Mouse (Mus musculus): ENCODE data around the gene Zyg11b. TPM values are rescaled to one million over a fixed set of nuclear protein-coding genes. Genes with fewer than 3 reads are reported as not detected.

Gene Zyg11b
- polyA plus RNA-seq, 1 experiment from 2014 or later: 14.0 TPM

DNA sequence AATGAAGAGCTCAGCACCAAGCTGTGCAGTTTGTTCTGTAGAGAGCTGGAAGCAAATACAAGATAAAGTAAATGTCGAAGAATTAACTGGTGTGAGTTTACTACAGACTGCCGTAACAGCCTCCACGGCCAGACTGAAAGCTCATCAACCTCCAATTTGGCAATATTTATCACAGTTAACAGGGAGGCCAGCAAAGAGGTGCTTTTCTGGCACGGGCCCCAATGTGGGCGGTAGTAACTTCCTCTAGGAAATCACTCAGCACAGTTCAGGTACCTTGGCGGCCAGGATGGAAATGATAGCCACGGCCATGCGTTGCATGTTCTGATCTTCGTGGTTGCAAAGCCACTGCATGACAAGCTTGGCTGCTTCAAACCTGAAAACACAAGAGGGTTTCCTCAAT, 50.4 kb downstream of the Zyg11b start:
- Histone ChIP-seq H3K4me2 (ENCODE audit: low read depth, low read length) (no peak overlapping the region), H3K27me3 (ENCODE audit: control insufficient read depth, insufficient read depth, low read length) (no peaks in the 10 kb centered on the region), H3K36me3 (replicated peaks; ENCODE audit: control insufficient read depth, insufficient read depth, low read depth, low read length) (peaks cover 9% of the 10 kb centered on the region; the same call in 1 of the 2 replicates), H3K4me3 (ENCODE audit: low read depth, low read length) (no peak overlapping the region), H3K27ac (replicated peaks; ENCODE audit: low read depth, low read length) (no peak overlapping the region), H3K9ac (replicated peaks; ENCODE audit: low read length) (no peak overlapping the region), H3K4me1 (ENCODE audit: control insufficient read depth, insufficient read depth, low read length) (no peaks in the 10 kb centered on the region), H3K9me3 (replicated peaks; ENCODE audit: control insufficient read depth, low read length) (no peaks in the 10 kb centered on the region)
- 95% methylated on average over 9 of the region's 9 CpGs for WGBS
- no peak for DNase-seq (ENCODE audit: low spot score)
- no peak for ATAC-seq (replicated peaks; ENCODE audit: insufficient number of reproducible peaks, low FRiP score, low TSS enrichment, low read depth)

DNA sequence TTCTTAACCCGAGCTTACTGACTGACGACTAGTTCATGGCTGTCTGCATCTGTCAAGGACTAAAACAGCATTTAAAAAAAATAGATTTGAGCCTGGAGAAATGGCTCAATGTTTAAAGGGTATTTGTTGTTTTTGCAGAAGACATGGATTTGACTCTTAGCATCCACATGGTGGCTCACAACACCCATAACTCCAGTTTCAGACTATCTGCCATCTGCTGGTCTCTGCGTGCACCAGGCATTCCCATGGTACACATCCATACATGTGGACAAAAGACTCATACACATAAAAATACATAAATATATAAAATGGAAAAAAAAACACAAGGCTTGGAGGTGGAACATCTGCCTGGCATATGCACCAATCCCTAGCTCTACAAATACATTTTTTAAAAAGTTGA, 51.6 kb downstream of the Zyg11b start:
- Histone ChIP-seq H3K36me3 (replicated peaks; ENCODE audit: control insufficient read depth, insufficient read depth, low read depth, low read length) (peaks cover 9% of the 10 kb centered on the region; the same call in 1 of the 2 replicates), H3K4me1 (ENCODE audit: control insufficient read depth, insufficient read depth, low read length) (no peaks in the 10 kb centered on the region), H3K9me3 (replicated peaks; ENCODE audit: control insufficient read depth, low read length) (no peaks in the 10 kb centered on the region), H3K27ac (replicated peaks; ENCODE audit: low read depth, low read length) (no peak overlapping the region), H3K4me3 (ENCODE audit: low read depth, low read length) (no peak overlapping the region), H3K27me3 (ENCODE audit: control insufficient read depth, insufficient read depth, low read length) (no peaks in the 10 kb centered on the region), H3K4me2 (ENCODE audit: low read depth, low read length) (no peak overlapping the region), H3K9ac (replicated peaks; ENCODE audit: low read length) (no peak overlapping the region)
- 83% methylated on average over 3 of the region's 3 CpGs for WGBS
- ATAC-seq (replicated peaks; ENCODE audit: insufficient number of reproducible peaks, low FRiP score, low TSS enrichment, low read depth) (no peak), DNase-seq (ENCODE audit: low spot score) (no peak)

DNA sequence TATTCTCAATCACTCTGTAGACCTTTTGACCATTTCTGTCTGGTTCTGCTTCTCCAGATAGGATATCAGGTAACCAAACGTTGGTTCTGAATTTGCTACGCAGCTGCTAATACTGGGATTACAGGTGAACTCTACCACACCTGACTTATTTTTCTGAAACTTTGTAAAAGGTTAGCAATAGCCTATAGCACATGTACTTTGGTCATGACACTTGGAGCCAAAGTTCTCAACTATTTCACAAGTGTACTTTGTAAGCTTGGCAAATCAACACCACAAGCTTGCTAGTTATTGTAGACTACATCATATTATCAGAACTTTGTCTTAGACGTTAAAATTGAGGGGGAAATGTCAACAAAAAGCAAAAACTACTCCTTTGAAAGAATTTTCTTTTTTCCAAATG, 67.2 kb downstream of the Zyg11b start:
- Histone ChIP-seq H3K27me3 (ENCODE audit: control insufficient read depth, insufficient read depth, low read length) (no peaks in the 10 kb centered on the region), H3K4me2 (ENCODE audit: low read depth, low read length) (no peak overlapping the region), H3K4me3 (ENCODE audit: low read depth, low read length) (no peak overlapping the region), H3K9me3 (replicated peaks; ENCODE audit: control insufficient read depth, low read length) (no peaks in the 10 kb centered on the region), H3K4me1 (ENCODE audit: control insufficient read depth, insufficient read depth, low read length) (no peaks in the 10 kb centered on the region), H3K9ac (replicated peaks; ENCODE audit: low read length) (no peak overlapping the region), H3K27ac (replicated peaks; ENCODE audit: low read depth, low read length) (no peak overlapping the region), H3K36me3 (replicated peaks; ENCODE audit: control insufficient read depth, insufficient read depth, low read depth, low read length) (no peaks in the 10 kb centered on the region; the same call in none of the 2 replicates)
- WGBS: 88% methylated on average over 3 of the region's 3 CpGs
- ATAC-seq (replicated peaks; ENCODE audit: insufficient number of reproducible peaks, low FRiP score, low TSS enrichment, low read depth) (no peak), DNase-seq (ENCODE audit: low spot score) (no peak)

DNA sequence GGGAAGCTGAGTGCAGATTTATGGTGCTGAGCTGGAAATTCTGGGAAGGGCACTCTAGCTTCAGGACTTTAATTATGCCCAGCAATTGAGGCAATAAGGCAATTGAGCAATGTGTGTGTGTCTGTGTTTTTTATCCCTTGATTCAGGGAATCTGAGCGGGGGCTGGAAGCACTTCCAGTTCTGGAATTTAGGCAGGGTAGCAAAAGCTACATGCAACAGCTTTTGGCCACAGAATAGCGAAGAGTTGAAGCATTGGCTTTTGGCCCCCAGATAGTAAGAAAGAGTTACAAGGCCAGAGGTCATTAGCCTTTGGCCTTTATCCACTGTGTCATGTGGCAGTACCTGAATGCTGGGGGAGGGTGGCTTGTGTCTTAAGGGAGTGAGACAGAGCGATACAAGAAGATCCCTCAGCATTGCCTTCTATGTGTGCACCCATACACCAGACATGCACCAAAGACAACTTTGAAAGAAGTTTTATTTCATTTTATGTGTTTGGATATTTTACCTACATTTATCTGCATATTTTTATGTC, 75.5 kb downstream of the Zyg11b start:
- DNase-seq (ENCODE audit: low spot score): no peak
- Histone ChIP-seq H3K27ac (replicated peaks; ENCODE audit: low read depth, low read length) (no peak overlapping the region), H3K9me3 (replicated peaks; ENCODE audit: control insufficient read depth, low read length) (no peaks in the 10 kb centered on the region), H3K9ac (replicated peaks; ENCODE audit: low read length) (no peak overlapping the region), H3K4me1 (ENCODE audit: control insufficient read depth, insufficient read depth, low read length) (no peaks in the 10 kb centered on the region), H3K36me3 (replicated peaks; ENCODE audit: control insufficient read depth, insufficient read depth, low read depth, low read length) (no peaks in the 10 kb centered on the region), H3K27me3 (ENCODE audit: control insufficient read depth, insufficient read depth, low read length) (no peaks in the 10 kb centered on the region), H3K4me2 (ENCODE audit: low read depth, low read length) (no peak overlapping the region), H3K4me3 (ENCODE audit: low read depth, low read length) (no peak overlapping the region)
- no peak for ATAC-seq (replicated peaks; ENCODE audit: insufficient number of reproducible peaks, low FRiP score, low TSS enrichment, low read depth)
- 47% methylated on average over 3 of the region's 3 CpGs for WGBS

GRCm38 (mm10) chr4:108222507-108222906, 78.4 kb downstream of the Zyg11b start:
- Histone ChIP-seq H3K27ac (replicated peaks; ENCODE audit: low read depth, low read length) (no peak overlapping the region), H3K4me3 (ENCODE audit: low read depth, low read length) (no peak overlapping the region), H3K9ac (replicated peaks; ENCODE audit: low read length) (no peak overlapping the region), H3K4me1 (ENCODE audit: control insufficient read depth, insufficient read depth, low read length) (no peaks in the 10 kb centered on the region), H3K36me3 (replicated peaks; ENCODE audit: control insufficient read depth, insufficient read depth, low read depth, low read length) (no peaks in the 10 kb centered on the region), H3K27me3 (ENCODE audit: control insufficient read depth, insufficient read depth, low read length) (peaks cover 13% of the 10 kb centered on the region), H3K4me2 (ENCODE audit: low read depth, low read length) (no peak overlapping the region), H3K9me3 (replicated peaks; ENCODE audit: control insufficient read depth, low read length) (no peaks in the 10 kb centered on the region)
- DNase-seq (ENCODE audit: low spot score) (no peak), ATAC-seq (replicated peaks; ENCODE audit: insufficient number of reproducible peaks, low FRiP score, low TSS enrichment, low read depth) (no peak)
- WGBS: 96% methylated on average over 5 of the region's 5 CpGs

DNA sequence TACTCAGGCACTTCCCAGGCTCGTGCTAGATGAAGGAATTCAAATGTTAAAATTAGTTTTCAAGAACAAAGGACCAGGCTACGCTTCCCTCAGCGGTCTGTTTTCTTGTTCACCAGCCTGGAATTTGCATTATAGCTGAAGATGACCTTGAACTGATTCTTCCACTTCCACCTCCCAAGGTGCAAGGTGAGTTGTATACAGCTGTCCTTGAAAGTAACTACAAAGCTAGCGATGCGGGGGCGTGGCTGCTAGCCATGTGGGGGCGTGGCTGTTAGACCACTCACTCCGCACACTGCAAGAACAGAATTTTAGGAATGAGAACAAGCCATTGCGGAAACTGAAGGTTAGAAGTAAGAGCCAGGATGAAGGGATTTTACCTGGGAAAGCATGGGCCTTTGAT, 81.9 kb downstream of the Zyg11b start:
- WGBS: 5% methylated on average over 9 of the region's 9 CpGs
- Histone ChIP-seq H3K36me3 (replicated peaks; ENCODE audit: control insufficient read depth, insufficient read depth, low read depth, low read length) (no peaks in the 10 kb centered on the region), H3K9me3 (replicated peaks; ENCODE audit: control insufficient read depth, low read length) (no peaks in the 10 kb centered on the region), H3K9ac (replicated peaks; ENCODE audit: low read length) (no peak overlapping the region), H3K27me3 (ENCODE audit: control insufficient read depth, insufficient read depth, low read length) (peaks cover 23% of the 10 kb centered on the region), H3K4me1 (ENCODE audit: control insufficient read depth, insufficient read depth, low read length) (no peaks in the 10 kb centered on the region), H3K4me3 (ENCODE audit: low read depth, low read length) (no peak overlapping the region), H3K27ac (replicated peaks; ENCODE audit: low read depth, low read length) (no peak overlapping the region), H3K4me2 (ENCODE audit: low read depth, low read length) (no peak overlapping the region)
- ATAC-seq (replicated peaks; ENCODE audit: insufficient number of reproducible peaks, low FRiP score, low TSS enrichment, low read depth) (no peak), DNase-seq (ENCODE audit: low spot score) (peak; percentile 48)

DNA sequence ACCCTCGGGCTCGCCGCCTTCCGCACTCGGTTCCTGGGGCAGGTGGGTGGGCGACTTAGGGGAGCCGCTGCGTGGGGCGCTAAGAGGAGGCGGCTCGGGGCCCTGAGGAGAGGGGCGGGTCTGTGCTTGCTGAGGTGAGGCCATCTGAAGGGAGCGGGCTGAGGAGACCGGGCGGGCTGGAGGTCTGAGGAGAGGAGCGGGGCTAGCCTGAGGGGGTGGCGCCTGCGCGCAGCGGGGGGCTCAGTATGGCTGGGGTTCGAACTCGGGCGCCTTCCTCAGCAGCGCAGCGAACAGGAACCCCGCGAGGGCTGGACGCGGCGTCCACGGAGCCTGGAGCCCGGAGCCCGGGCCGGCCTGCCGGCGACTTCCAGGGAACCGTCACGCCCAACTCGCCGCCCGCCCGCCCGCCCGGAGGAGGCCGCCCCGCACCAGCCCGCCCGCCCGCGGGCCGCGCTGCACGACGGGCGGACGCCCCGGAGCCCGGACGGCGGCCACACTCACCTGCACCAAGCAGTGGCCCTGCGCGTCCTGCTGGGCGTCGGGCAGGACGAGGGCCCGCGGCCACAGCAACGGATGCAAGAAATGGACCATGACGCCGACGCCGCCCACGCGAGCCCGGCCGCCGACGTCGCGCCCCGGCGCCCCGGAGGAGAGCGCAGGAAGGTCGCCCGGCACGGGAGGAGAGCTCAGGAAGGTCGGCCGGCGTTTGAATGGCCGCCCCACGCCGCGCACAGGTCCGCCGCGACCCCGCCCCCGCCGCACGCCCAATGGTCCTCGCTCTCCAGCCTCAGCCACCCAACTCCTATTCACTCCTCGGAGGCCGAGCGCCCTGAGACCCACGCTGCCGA, 83.3 kb downstream of the Zyg11b start, which contains the start of gene Zyg11a:
Gene Zyg11a, minus strand, starts transcription at position 717 of the 848 bp plus-strand sequence.
- DNase-seq (ENCODE audit: low spot score) (peak; percentile 17), ATAC-seq (replicated peaks; ENCODE audit: insufficient number of reproducible peaks, low FRiP score, low TSS enrichment, low read depth) (peak; percentile 73; the same call in 1 of the 2 replicates)
- no peak within 1 kb of the TSS for H3K27ac ChIP-seq (replicated peaks; ENCODE audit: low read depth, low read length)
- no peaks in the 10 kb centered on the region for H3K4me1 ChIP-seq (ENCODE audit: control insufficient read depth, insufficient read depth, low read length)
- H3K9ac ChIP-seq (replicated peaks; ENCODE audit: low read length): peak within 1 kb of the TSS; percentile 25; the same call in 1 of the 2 replicates
- H3K36me3 ChIP-seq (replicated peaks; ENCODE audit: control insufficient read depth, insufficient read depth, low read depth, low read length): no peaks in the 10 kb centered on the region
- H3K4me2 ChIP-seq (ENCODE audit: low read depth, low read length): peak within 1 kb of the TSS; percentile 80
- peak within 1 kb of the TSS; percentile 42 for H3K4me3 ChIP-seq (ENCODE audit: low read depth, low read length)
- WGBS: under 1% methylated on average over 99 of the region's 107 CpGs
- peaks cover 23% of the 10 kb centered on the region for H3K27me3 ChIP-seq (ENCODE audit: control insufficient read depth, insufficient read depth, low read length)
- no peaks in the 10 kb centered on the region for H3K9me3 ChIP-seq (replicated peaks; ENCODE audit: control insufficient read depth, low read length)

DNA sequence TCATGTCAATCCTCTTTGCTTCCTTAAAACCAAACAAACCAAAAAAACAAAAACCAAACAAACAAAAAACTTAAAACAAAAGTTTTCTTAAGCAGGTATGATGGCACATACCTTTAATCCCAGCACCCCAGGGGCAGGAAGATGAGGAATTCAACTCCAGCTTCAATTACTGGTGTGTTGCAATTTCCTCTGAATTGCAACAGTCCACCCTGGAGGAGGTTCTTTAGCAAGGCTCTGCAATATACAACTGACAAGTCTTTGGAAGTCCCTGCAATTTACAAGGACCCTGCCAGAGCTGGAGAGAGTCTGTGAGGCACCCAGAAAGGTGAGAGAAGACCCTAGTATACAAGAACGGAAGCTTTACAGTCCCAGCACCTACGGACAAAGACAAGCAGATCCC, 87.9 kb downstream of the Zyg11b start:
- Histone ChIP-seq H3K27me3 (ENCODE audit: control insufficient read depth, insufficient read depth, low read length) (peaks cover 15% of the 10 kb centered on the region), H3K9ac (replicated peaks; ENCODE audit: low read length) (no peak overlapping the region), H3K9me3 (replicated peaks; ENCODE audit: control insufficient read depth, low read length) (no peaks in the 10 kb centered on the region), H3K4me2 (ENCODE audit: low read depth, low read length) (no peak overlapping the region), H3K4me3 (ENCODE audit: low read depth, low read length) (no peak overlapping the region), H3K27ac (replicated peaks; ENCODE audit: low read depth, low read length) (no peak overlapping the region), H3K36me3 (replicated peaks; ENCODE audit: control insufficient read depth, insufficient read depth, low read depth, low read length) (no peaks in the 10 kb centered on the region), H3K4me1 (ENCODE audit: control insufficient read depth, insufficient read depth, low read length) (no peaks in the 10 kb centered on the region)
- WGBS: 81% methylated on average over 2 of the region's 2 CpGs
- DNase-seq (ENCODE audit: low spot score) (no peak), ATAC-seq (replicated peaks; ENCODE audit: insufficient number of reproducible peaks, low FRiP score, low TSS enrichment, low read depth) (no peak)

Measured in embryonic facial prominence, embryonic 11.5 days (tissue).